Mouse (Mus musculus) liver, adult 2 months (tissue): ENCODE data around the gene Pigl.

Source experiments
- CTCF ChIP-seq: fragments of 200-500 bp; IDR thresholded peaks from 2 replicates; pipeline ENCODE4 v1.5.1; 2011; ENCODE audit warnings: low read depth, low read length, control low read depth
- POLR2A ChIP-seq: fragments of 200-500 bp; IDR thresholded peaks from 2 replicates; pipeline ENCODE4 v1.6.1; 2011; ENCODE audit warnings: low read length, control low read depth; ENCODE audit not compliant: insufficient read depth; ENCODE audit errors: extremely low read depth

DNA sequence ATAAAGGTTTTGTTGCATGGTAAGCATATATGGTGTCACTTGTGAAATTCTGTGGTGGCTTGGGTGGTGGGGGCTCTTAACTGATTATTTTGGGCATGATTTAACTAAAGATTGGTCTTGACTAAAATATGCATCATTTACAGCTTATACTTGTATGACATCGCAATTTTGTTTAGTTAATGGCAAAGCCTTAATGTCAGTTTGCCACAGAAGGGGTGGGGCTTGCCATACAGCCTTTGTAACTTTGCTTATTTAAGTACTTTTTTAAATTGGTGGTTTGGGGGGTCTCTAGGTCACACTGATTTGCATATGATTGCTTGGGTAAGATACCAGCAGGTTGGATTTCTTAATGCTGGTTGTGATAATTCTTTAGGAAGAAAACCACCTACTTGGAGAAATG is 94.9 kb downstream of the Pigl start:
- no peak for TF ChIP-seq CTCF
- TF ChIP-seq POLR2A, result no peak
